Mouse (Mus musculus) gastrocnemius, postnatal 10 days (tissue): ENCODE data around the gene Stx6. TPM values are rescaled to one million over a fixed set of nuclear protein-coding genes. Genes with fewer than 3 reads are reported as not detected.
"Not testable (repeated sequence)": the region's sequence is repeated elsewhere in the genome, so short reads cannot be mapped to it uniquely, and the experiment has no call there.

Experiments used
- DNase-seq: peaks from one replicate; pipeline ENCODE4 v3.0.0; 2021; ENCODE audit warnings: mixed read lengths
- total RNA-seq, 2 experiments: library from RNA; stranded (reverse); gene quantifications; 2 replicates each; pipeline ENCODE4 v1.2.3; 2021

Stx6 gene
- total RNA-seq, 2 experiments from 2014 or later = 26.8 to 27.4 TPM

- peak; percentile 66 for DNase-seq
These were observed 512 bp downstream of the Stx6 start for GRCm38 (mm10) chr1:155158970-155159484.

- no peak for DNase-seq
These were observed 8.9 kb downstream of the Stx6 start for GRCm38 (mm10) chr1:155167453-155167852.

GRCm38 (mm10) chr1:155169935-155170334, 11.4 kb downstream of the Stx6 start:
- DNase-seq = no peak

GRCm38 (mm10) chr1:155172895-155173643, 14.6 kb downstream of the Stx6 start:
- no peak for DNase-seq

GRCm38 (mm10) chr1:155173644-155174016, 15.1 kb downstream of the Stx6 start:
- DNase-seq = not testable (repeated sequence)

GRCm38 (mm10) chr1:155174424-155174823, 15.9 kb downstream of the Stx6 start:
- no peak for DNase-seq

- no peak for DNase-seq
These were observed 19.8 kb downstream of the Stx6 start for GRCm38 (mm10) chr1:155178192-155178924.

- no peak for DNase-seq
These were observed 25.7 kb downstream of the Stx6 start for GRCm38 (mm10) chr1:155184191-155184590.

- no peak for DNase-seq
These were observed 30.1 kb downstream of the Stx6 start for GRCm38 (mm10) chr1:155188656-155189055.

- DNase-seq = no peak
These were observed 32.7 kb downstream of the Stx6 start for GRCm38 (mm10) chr1:155191219-155191618.

- no peak for DNase-seq
These were observed 33.2 kb downstream of the Stx6 start for GRCm38 (mm10) chr1:155191671-155192070.

GRCm38 (mm10) chr1:155192805-155193368, 34.4 kb downstream of the Stx6 start:
- DNase-seq = no peak

- DNase-seq = no peak
These were observed 38.2 kb downstream of the Stx6 start for GRCm38 (mm10) chr1:155196691-155197090.

GRCm38 (mm10) chr1:155199522-155199921, 41.0 kb downstream of the Stx6 start:
- DNase-seq = no peak

- DNase-seq = no peak
These were observed 42.5 kb downstream of the Stx6 start for GRCm38 (mm10) chr1:155200967-155201366.

GRCm38 (mm10) chr1:155201373-155201879, 42.9 kb downstream of the Stx6 start:
- no peak for DNase-seq

- no peak for DNase-seq
These were observed 43.4 kb downstream of the Stx6 start for GRCm38 (mm10) chr1:155201914-155202313.

- DNase-seq = no peak
These were observed 44.0 kb downstream of the Stx6 start for GRCm38 (mm10) chr1:155202472-155202871.

- DNase-seq = no peak
These were observed 44.6 kb downstream of the Stx6 start for GRCm38 (mm10) chr1:155203101-155203500.

GRCm38 (mm10) chr1:155203954-155204353, 45.4 kb downstream of the Stx6 start:
- no peak for DNase-seq

- DNase-seq = no peak
These were observed 46.1 kb downstream of the Stx6 start for GRCm38 (mm10) chr1:155204560-155205162.

- no peak for DNase-seq
These were observed 46.8 kb downstream of the Stx6 start for GRCm38 (mm10) chr1:155205311-155205710.
